Mouse (Mus musculus) right cerebral cortex, postnatal 25 days (tissue): ENCODE data around the gene Clpx.

Experiments
- DNase-seq: peaks from one replicate; pipeline ENCODE4 v3.0.0; 2022

Gene Clpx

DNA sequence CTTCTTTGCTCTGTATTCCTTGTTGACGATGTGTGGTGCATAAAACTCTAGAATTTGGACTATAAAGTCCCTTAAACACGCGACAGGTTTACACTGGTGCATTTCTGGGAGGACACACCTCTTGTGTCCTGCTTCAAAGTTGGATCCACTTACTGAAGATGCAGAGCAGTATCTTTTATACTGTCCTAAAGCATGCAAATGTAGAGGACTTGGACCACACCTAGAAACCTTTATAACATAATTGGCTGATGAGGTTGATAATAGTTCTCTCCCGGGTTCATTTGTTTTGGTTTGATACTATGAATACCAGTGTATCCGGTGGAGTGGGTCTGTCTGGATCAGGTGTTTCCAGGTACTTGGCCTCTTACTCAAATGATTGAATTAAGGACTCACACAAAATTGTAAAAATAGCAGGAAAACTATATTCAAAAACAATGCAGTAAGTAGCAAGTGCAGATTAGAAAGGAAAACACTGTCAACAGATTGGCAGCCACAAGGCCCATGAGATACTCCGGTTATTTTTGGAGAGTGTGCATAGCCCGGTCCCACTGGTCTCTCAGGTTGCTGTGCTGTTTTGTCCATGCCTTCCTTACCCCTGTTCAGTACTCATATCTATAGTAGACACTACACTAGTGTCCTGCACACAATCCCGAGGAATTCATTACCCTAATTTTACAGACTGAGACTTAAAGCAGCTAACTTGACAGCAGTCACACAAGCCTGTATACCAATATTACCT is 53.2 kb downstream of the Clpx start:
- no peak for DNase-seq

DNA sequence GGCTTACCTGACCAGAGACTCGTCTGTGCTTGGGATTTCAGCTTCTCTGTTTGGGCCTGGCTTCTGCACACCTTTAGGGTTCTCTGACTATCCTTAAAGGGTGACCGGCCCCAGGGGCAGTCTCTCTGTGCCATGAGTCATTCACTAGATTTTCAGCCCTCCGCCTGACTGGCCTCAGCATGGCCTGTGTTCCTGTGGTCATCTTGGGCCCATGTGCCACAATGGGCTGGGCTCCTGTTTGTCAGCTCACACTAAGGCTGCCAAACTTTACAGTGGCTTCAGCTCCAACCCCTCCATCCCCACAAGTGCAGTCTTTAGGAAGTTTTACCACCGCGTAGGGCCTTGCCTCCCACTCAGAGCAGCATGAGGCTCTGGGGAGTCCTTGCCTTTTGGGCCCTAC is 59.2 kb downstream of the Clpx start:
- no peak for DNase-seq

GRCm38 (mm10) chr9:65356561-65356960 is 62.5 kb downstream of the Clpx start:
- no peak for DNase-seq

DNA sequence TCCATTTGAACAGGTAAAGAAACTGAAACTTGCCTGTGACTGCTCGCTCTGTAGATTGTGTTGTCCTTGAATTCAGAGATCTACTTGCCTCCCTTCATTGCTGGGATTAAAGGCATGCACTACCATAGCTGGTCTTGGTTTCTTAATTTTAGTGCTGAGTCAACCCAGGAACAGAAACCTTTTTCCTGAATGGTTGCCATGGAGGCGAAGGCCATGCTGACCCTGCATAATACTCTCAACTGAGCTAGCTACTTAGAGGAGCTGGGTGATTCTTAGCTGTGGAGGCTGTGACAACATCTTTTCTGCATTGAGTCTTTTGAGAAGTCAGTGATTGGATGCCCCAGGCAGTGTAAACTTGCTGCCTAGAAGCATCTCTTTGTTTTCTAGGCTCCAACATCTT is 62.9 kb downstream of the Clpx start:
- DNase-seq: no peak

DNA sequence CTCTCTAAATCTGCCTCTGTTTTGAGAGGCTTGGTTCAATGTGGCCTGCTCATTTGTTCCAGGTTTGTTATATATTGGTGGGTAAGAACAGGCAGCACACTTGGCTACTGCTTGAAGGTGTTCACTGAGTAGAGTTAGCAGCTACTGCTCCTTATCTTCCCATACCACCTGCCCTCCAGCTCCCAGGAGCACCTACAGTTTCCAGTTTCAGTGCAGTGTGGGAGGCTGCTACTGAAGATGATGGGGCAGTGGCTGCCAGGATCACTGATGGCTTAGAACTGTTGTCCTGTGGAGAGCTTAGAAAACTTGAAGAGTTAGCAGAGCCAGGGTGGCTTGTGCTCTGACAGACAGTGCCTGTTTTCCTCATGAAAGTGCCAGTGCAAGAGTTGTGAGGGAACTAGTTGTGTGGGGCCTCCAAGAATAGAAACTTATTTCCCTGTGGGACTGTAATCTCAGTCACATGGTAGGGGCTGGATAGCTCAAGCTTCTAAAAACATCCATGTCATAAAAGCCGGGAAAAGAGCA is 65.0 kb downstream of the Clpx start:
- DNase-seq: no peak

- DNase-seq: no peak
Observed at GRCm38 (mm10) chr9:65360641-65361448, 66.8 kb downstream of the Clpx start, which contains the start of gene Ubap1l. TSS of gene Ubap1l (plus strand) at chr9:65361041.

- DNase-seq: no peak
Observed at GRCm38 (mm10) chr9:65363684-65364083, 69.6 kb downstream of the Clpx start.

DNA sequence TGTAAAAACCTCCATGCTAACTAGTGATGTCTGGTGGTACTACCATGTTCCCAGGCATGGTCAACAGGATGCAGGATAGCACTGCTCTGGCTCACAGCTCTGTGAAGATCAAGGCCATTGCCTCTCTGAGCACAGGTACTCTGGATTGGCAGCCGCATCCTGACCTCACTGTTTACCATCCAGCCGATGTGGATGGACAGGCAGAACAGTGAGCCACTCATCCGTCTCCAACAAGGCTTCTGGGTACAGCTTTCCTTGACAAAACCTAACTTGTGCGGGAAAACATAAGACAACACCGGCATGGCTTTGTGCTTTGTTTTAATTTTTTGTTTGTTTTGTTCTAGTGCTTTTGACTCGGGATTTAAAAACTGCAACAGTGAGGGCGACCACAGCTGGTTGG is 71.7 kb downstream of the Clpx start:
- no peak for DNase-seq

- no peak for DNase-seq
Observed at GRCm38 (mm10) chr9:65371756-65372155, 77.7 kb downstream of the Clpx start.

DNA sequence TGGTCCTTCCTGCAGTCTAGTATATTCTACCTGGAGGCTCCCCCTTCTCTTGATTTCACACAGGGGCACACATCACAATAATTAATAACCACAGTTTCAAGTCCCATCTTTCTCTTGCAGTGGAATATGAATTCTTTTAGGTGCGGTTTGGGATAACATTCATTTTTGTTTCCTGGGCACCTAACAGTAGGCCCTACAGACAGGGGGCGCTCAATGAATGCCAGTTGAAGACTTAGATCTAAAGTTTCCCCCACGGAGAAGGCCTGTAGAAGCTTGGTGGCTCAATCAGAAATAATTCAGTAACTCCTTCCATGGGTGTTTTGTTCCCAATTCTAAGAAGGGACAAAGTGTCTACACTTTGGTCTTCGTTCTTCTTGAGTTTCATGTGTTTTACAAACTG is 78.4 kb downstream of the Clpx start:
- DNase-seq: no peak

- DNase-seq: no peak
Observed at GRCm38 (mm10) chr9:65374468-65375162, 80.6 kb downstream of the Clpx start.

DNA sequence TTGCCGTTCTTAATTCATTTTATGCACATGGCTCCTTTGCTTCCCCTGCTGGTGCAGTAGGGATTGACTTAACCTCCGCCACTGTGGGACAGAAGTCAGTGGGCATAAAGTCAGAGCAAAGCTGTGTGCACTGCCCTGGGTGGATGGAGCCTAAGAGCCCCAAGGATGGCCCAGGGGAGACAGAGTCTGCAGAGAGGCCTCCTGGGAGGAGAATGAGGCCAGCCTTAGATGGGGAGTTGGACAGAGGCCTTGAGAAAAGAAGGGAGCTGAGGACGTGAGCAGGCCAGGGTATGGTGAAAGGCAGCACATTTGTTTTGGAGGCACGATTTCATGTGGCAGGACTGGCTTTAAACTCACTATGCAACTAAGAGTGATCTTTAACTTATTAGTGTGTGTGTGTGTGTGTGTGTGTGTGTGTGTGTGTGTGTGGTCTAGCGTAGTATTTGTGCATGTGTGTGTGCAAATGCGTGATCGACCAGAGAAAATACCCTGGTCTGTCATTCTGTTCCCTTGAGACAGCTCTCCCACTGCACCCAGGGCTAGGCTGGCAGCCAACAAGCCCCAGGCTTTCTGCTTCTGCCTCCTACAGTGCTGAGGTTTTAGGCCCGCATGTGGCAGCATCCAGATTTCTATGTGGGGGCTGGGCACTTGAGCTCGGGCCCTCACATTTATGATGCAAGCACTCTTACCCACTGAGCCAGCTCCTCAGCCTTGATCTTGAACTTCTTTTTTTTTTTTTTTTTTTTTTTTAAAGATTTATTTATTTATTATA is 81.3 kb downstream of the Clpx start:
- peak; percentile 68 for DNase-seq
